34 mouse cellular contexts compared by ENCODE assay signal in genomic region chr13:24721502-24721901, GRCm38 (mm10). TPM values are rescaled to one million over a fixed set of nuclear protein-coding genes. Genes with fewer than 3 reads are reported as not detected.
DNase-seq lines count a peak whose midpoint lies in the region; ATAC-seq lines count a peak whose summit lies in the region.
"Had no signal": no experiment of that assay in that cellular context is flagged by ENCODE, and none has a peak within 500 bp of the region (broad histone marks: within the 10 kb centered on the region; RNA-seq: fewer than 3 reads in every experiment).

No protein-coding gene starts in this region.

- H3K4me2 ChIP-seq in kidney, embryonic 15.5 days: no peak overlapping the region
- H3K4me2 ChIP-seq: forebrain, embryonic 13.5 days; hindbrain, embryonic 14.5 days; limb, embryonic 12.5 days; liver, embryonic 12.5 days; midbrain, embryonic 12.5 days; neural tube, embryonic 12.5 days had no signal

- peak; percentile 25 for DNase-seq in kidney, postnatal 14 days
- DNase-seq in R1 (ENCODE audit: low read depth, low spot score): peak; percentile 26
- peak; percentile 74 for DNase-seq in adrenal gland, adult 8-10 months
- DNase-seq in limb, embryonic 10.5 days (ENCODE audit: low spot score): no peak
- DNase-seq in cerebellum, adult 8-10 months: no peak
- DNase-seq: cerebellum, adult 18-20 months; cerebellum, postnatal 36 days; gastrocnemius, postnatal 36 days; heart, postnatal 4 days; layer of hippocampus, postnatal 36 days; lung, adult 18-20 months; lung, postnatal 10 days; right cerebral cortex, adult 18-20 months had no signal

- H3K27ac ChIP-seq in kidney, embryonic 15.5 days: no peak overlapping the region
- H3K27ac ChIP-seq in limb, embryonic 10.5 days: no peak overlapping the region
- H3K27ac ChIP-seq: forebrain, embryonic 13.5 days; hindbrain, embryonic 14.5 days; limb, embryonic 12.5 days; liver, embryonic 12.5 days; midbrain, embryonic 12.5 days; neural tube, embryonic 12.5 days had no signal

- no peaks in the 10 kb centered on the region for H3K27me3 ChIP-seq in kidney, embryonic 15.5 days
- no peaks in the 10 kb centered on the region for H3K27me3 ChIP-seq in limb, embryonic 10.5 days (ENCODE audit: low read depth, poor library complexity, severe bottlenecking)
- H3K27me3 ChIP-seq: forebrain, embryonic 13.5 days; limb, embryonic 12.5 days; liver, embryonic 12.5 days; neural tube, embryonic 12.5 days had no signal

- WGBS in kidney, embryonic 15.5 days: 70% methylated on average over 10 of the region's 10 CpGs
- 80% methylated on average over 10 of the region's 10 CpGs for WGBS in limb, embryonic 10.5 days

- H3K4me1 ChIP-seq in kidney, embryonic 15.5 days: peaks cover 16% of the 10 kb centered on the region
- peaks cover 15% of the 10 kb centered on the region for H3K4me1 ChIP-seq in limb, embryonic 10.5 days
- H3K4me1 ChIP-seq: liver, embryonic 12.5 days had no signal

- no peak overlapping the region for H3K4me3 ChIP-seq in kidney, embryonic 15.5 days (replicated peaks)
- H3K4me3 ChIP-seq in limb, embryonic 10.5 days: no peak overlapping the region
- H3K4me3 ChIP-seq: forebrain, embryonic 13.5 days; limb, embryonic 12.5 days; liver, embryonic 12.5 days; midbrain, embryonic 12.5 days; neural tube, embryonic 12.5 days had no signal

- no peak overlapping the region for H3K9ac ChIP-seq in kidney, embryonic 15.5 days
- H3K9ac ChIP-seq: forebrain, embryonic 13.5 days; hindbrain, embryonic 14.5 days; limb, embryonic 12.5 days; liver, embryonic 12.5 days; midbrain, embryonic 12.5 days; neural tube, embryonic 12.5 days had no signal

- no peaks in the 10 kb centered on the region for H3K9me3 ChIP-seq in kidney, embryonic 15.5 days (replicated peaks)
- H3K9me3 ChIP-seq in limb, embryonic 10.5 days (replicated peaks): no peaks in the 10 kb centered on the region
- H3K9me3 ChIP-seq: forebrain, embryonic 13.5 days; limb, embryonic 12.5 days; liver, embryonic 12.5 days; neural tube, embryonic 12.5 days had no signal

- no peak for ATAC-seq in kidney, embryonic 15.5 days (replicated peaks; ENCODE audit: low FRiP score)
- peak; percentile 73 for ATAC-seq in monocyte, adult 5-6 weeks (replicated peaks; ENCODE audit: insufficient number of reproducible peaks, low FRiP score, low TSS enrichment, poor library complexity, severe bottlenecking)
- ATAC-seq: activated CD4-positive, CD25-positive, alpha-beta regulatory T cell, adult 4 months; forebrain, embryonic 13.5 days; inflammation-experienced regulatory T-cells, adult 6 months; liver, embryonic 12.5 days had no signal

- H3K36me3 ChIP-seq in kidney, embryonic 15.5 days: no peaks in the 10 kb centered on the region
- no peaks in the 10 kb centered on the region for H3K36me3 ChIP-seq in limb, embryonic 10.5 days
- H3K36me3 ChIP-seq: limb, embryonic 12.5 days had no signal

RNA-seq across cellular contexts. Expression of gene Armh2, which starts 19.5 kb away (rescaled TPM):
- not detected in 2 replicates for polyA plus RNA-seq in kidney, embryonic 15.5 days (2015; fragmentation: Nextera tagmentation; extraction: Ambion mirVana)
- total RNA-seq in adrenal gland, adult 8-10 months (2022): not detected
- total RNA-seq in monocyte, adult 5-6 weeks (2017): not detected in 3 replicates
- not detected in 2 replicates for polyA plus RNA-seq in limb, embryonic 10.5 days (2016; fragmentation: Nextera tagmentation; extraction: Ambion mirVana)
- total RNA-seq: gastrocnemius, adult 18-20 months; gastrocnemius, postnatal 36 days; heart, postnatal 4 days; layer of hippocampus, adult 8-10 months; layer of hippocampus, postnatal 36 days; left cerebral cortex, postnatal 10 days; MEL had no signal
- polyA plus RNA-seq: activated CD4-positive, CD25-positive, alpha-beta regulatory T cell, adult 4 months; C2C12; embryonic facial prominence, embryonic 14.5 days; forebrain, embryonic 13.5 days; heart, embryonic 16.5 days; hindbrain, embryonic 14.5 days; kidney, embryonic 14.5 days; limb, embryonic 12.5 days; midbrain, embryonic 12.5 days; neural tube, embryonic 12.5 days; stomach, embryonic 16.5 days; thymus, postnatal 0 days; urinary bladder, adult 2 months had no signal

RNA-seq across cellular contexts. Expression of gene Gmnn, which starts 40.2 kb away (rescaled TPM):
- polyA plus RNA-seq in kidney, embryonic 15.5 days (2015; fragmentation: Nextera tagmentation; extraction: Ambion mirVana): 115 and 117 TPM in 2 replicates
- total RNA-seq in adrenal gland, adult 8-10 months (2022): 10 to 100 TPM in 2 of 4 experiments, 1 to 10 TPM in 2; 5.3 to 12.5 (median 9.4) TPM
- total RNA-seq in monocyte, adult 5-6 weeks (2017): 27.5 to 35.1 TPM (median 30.2 TPM) in 3 replicates
- polyA plus RNA-seq in limb, embryonic 10.5 days (2016; fragmentation: Nextera tagmentation; extraction: Ambion mirVana): 170 and 188 TPM in 2 replicates

Comparison
In these comparisons a context has a peak if more than half of its experiments do, and no peak if none do; other contexts are left out.
1. DNase-seq: peak in kidney, postnatal 14 days (single experiment), R1 (single experiment) and adrenal gland, adult 8-10 months (single experiment); none in limb, embryonic 10.5 days (single experiment) and cerebellum, adult 8-10 months (single experiment).